ENCODE assay signal across 28 mouse cellular contexts in the genomic region with DNA sequence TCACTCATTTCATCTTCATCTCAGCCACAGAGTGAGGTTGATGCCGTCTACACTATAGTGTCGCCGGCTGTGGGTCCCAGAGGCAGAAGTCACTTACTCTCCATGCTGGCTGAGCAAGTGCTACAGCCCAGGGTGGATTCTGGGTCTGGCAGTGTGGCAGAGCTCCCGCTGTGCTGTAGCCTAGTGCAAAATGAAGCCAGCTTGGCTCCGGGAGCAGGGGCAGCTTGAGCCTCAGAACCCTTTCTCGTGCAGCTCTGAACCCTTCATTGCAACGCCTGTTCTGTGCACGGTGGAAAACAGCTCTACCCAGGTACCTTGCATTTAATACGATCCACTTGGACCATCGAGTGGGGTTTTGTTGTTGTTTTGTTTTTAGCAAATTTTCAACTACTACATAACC. TPM values are rescaled to one million over a fixed set of nuclear protein-coding genes. Genes with fewer than 3 reads are reported as not detected.
DNase-seq lines count a peak whose midpoint lies in the region; ATAC-seq and TF ChIP-seq lines count a peak whose summit lies in the region.
"Had no signal": no experiment of that assay in that cellular context is flagged by ENCODE, and none has a peak within 500 bp of the region (broad histone marks: within the 10 kb centered on the region; RNA-seq: fewer than 3 reads in every experiment).

No protein-coding gene starts in this region.

- no peaks in the 10 kb centered on the region for H3K9me3 ChIP-seq in hindbrain, postnatal 0 days (ENCODE audit: low read length)
- no peaks in the 10 kb centered on the region for H3K9me3 ChIP-seq in hindbrain, embryonic 10.5 days
- no peaks in the 10 kb centered on the region for H3K9me3 ChIP-seq in midbrain, postnatal 0 days (ENCODE audit: low read length)
- H3K9me3 ChIP-seq in midbrain, embryonic 15.5 days: no peaks in the 10 kb centered on the region
- H3K9me3 ChIP-seq: embryonic facial prominence, embryonic 15.5 days; hindbrain, embryonic 15.5 days; limb, embryonic 10.5 days; liver, embryonic 15.5 days; lung, embryonic 15.5 days; megakaryocyte, embryonic 14.5 days had no signal

- no peak overlapping the region for H3K4me2 ChIP-seq in hindbrain, postnatal 0 days (ENCODE audit: low read depth, low read length)
- H3K4me2 ChIP-seq in midbrain, postnatal 0 days (ENCODE audit: low read depth, low read length, poor library complexity, severe bottlenecking): no peak overlapping the region
- H3K4me2 ChIP-seq in midbrain, embryonic 15.5 days: no peak overlapping the region
- H3K4me2 ChIP-seq: embryonic facial prominence, embryonic 15.5 days; hindbrain, embryonic 15.5 days; liver, embryonic 15.5 days; lung, embryonic 15.5 days had no signal

- WGBS in hindbrain, postnatal 0 days: 60% methylated on average over 10 of the region's 10 CpGs
- 82% methylated on average over 10 of the region's 10 CpGs for WGBS in hindbrain, embryonic 10.5 days
- WGBS in midbrain, postnatal 0 days: 84% methylated on average over 10 of the region's 10 CpGs
- 83% methylated on average over 10 of the region's 10 CpGs for WGBS in midbrain, embryonic 15.5 days
- WGBS in thymus, adult 2 months: 96% methylated on average over 10 of the region's 10 CpGs

- H3K27ac ChIP-seq in hindbrain, postnatal 0 days: no peak overlapping the region
- H3K27ac ChIP-seq in hindbrain, embryonic 10.5 days: no peak overlapping the region
- peak overlapping the region; percentile 32; the same call in 1 of the 2 replicates for H3K27ac ChIP-seq in midbrain, postnatal 0 days (ENCODE audit: low read depth, low read length)
- H3K27ac ChIP-seq in midbrain, embryonic 15.5 days: no peak overlapping the region
- H3K27ac ChIP-seq in thymus, adult 2 months (ENCODE audit: control insufficient read depth, insufficient read depth, low read length): no peak overlapping the region
- H3K27ac ChIP-seq: embryonic facial prominence, embryonic 15.5 days; limb, embryonic 10.5 days; liver, embryonic 15.5 days; lung, embryonic 15.5 days had no signal

- peaks cover 10% of the 10 kb centered on the region for H3K4me1 ChIP-seq in hindbrain, postnatal 0 days (ENCODE audit: insufficient read depth, low read length)
- H3K4me1 ChIP-seq in hindbrain, embryonic 10.5 days (replicated peaks): peaks cover 18% of the 10 kb centered on the region
- no peaks in the 10 kb centered on the region; the same call in 1 of the 2 replicates for H3K4me1 ChIP-seq in midbrain, postnatal 0 days (ENCODE audit: insufficient read depth, low read length)
- H3K4me1 ChIP-seq in midbrain, embryonic 15.5 days: peaks cover 8% of the 10 kb centered on the region; the same call in 1 of the 2 replicates
- H3K4me1 ChIP-seq in thymus, adult 2 months (replicated peaks; ENCODE audit: control insufficient read depth, insufficient read depth, low read length): peaks cover 30% of the 10 kb centered on the region
- H3K4me1 ChIP-seq: liver, embryonic 15.5 days; lung, embryonic 15.5 days; megakaryocyte, embryonic 14.5 days had no signal

- H3K27me3 ChIP-seq in hindbrain, postnatal 0 days (ENCODE audit: insufficient read depth, low read length): no peaks in the 10 kb centered on the region
- H3K27me3 ChIP-seq in hindbrain, embryonic 10.5 days (ENCODE audit: insufficient read depth, poor library complexity, severe bottlenecking): no peaks in the 10 kb centered on the region
- H3K27me3 ChIP-seq in midbrain, postnatal 0 days (ENCODE audit: insufficient read depth, low read length): no peaks in the 10 kb centered on the region
- H3K27me3 ChIP-seq in midbrain, embryonic 15.5 days (replicated peaks): no peaks in the 10 kb centered on the region
- H3K27me3 ChIP-seq in thymus, adult 2 months (ENCODE audit: control insufficient read depth, insufficient read depth, low read length): no peaks in the 10 kb centered on the region
- H3K27me3 ChIP-seq: embryonic facial prominence, embryonic 15.5 days; hindbrain, embryonic 15.5 days; liver, embryonic 15.5 days; lung, embryonic 15.5 days; Patski had no signal

- TF ChIP-seq POLR2A in thymus, adult 2 months (IDR thresholded peaks at IDR 0.05; ENCODE audit: control insufficient read depth, extremely low read depth, insufficient read depth, low read length, poor library complexity): no peak

- TF ChIP-seq CTCF in hindbrain, postnatal 0 days (IDR thresholded peaks at IDR 0.05; ENCODE audit: low read depth): no peak
- TF ChIP-seq CTCF in midbrain, postnatal 0 days (IDR thresholded peaks at IDR 0.05): no peak
- TF ChIP-seq CTCF in thymus, adult 2 months (IDR thresholded peaks at IDR 0.05; ENCODE audit: borderline replicate concordance, control insufficient read depth, extremely low read depth, insufficient read depth, low read length, poor library complexity): no peak

- H3K4me3 ChIP-seq in hindbrain, postnatal 0 days (ENCODE audit: low read length): no peak overlapping the region
- H3K4me3 ChIP-seq in hindbrain, embryonic 10.5 days: no peak overlapping the region
- no peak overlapping the region for H3K4me3 ChIP-seq in midbrain, postnatal 0 days (ENCODE audit: low read depth, low read length)
- no peak overlapping the region for H3K4me3 ChIP-seq in midbrain, embryonic 15.5 days
- H3K4me3 ChIP-seq in thymus, adult 2 months (ENCODE audit: control insufficient read depth, insufficient read depth, low read length): no peak overlapping the region
- H3K4me3 ChIP-seq: embryonic facial prominence, embryonic 15.5 days; hindbrain, embryonic 15.5 days; limb, embryonic 10.5 days; liver, embryonic 15.5 days; lung, embryonic 15.5 days; megakaryocyte, embryonic 14.5 days had no signal

- no peak overlapping the region for H3K9ac ChIP-seq in hindbrain, postnatal 0 days (replicated peaks; ENCODE audit: low read length)
- H3K9ac ChIP-seq in midbrain, postnatal 0 days (replicated peaks; ENCODE audit: low read length, poor library complexity, severe bottlenecking): no peak overlapping the region
- no peak overlapping the region for H3K9ac ChIP-seq in midbrain, embryonic 15.5 days
- H3K9ac ChIP-seq: embryonic facial prominence, embryonic 15.5 days; hindbrain, embryonic 15.5 days; liver, embryonic 15.5 days; lung, embryonic 15.5 days had no signal

- peak; percentile 22 for DNase-seq in hindbrain, postnatal 0 days (ENCODE audit: low spot score)
- DNase-seq in hindbrain, embryonic 10.5 days (ENCODE audit: low spot score): no peak
- DNase-seq in midbrain, postnatal 0 days (ENCODE audit: low spot score): no peak
- DNase-seq in cerebellum, adult 18-20 months: peak; percentile 86 to 87
- peak; percentile 83 for DNase-seq in cerebellum, postnatal 14 days
- DNase-seq in thymus, adult 2 months: no peak
- DNase-seq: adrenal gland, postnatal 36 days; gastrocnemius, postnatal 14 days; heart, adult 18-20 months; kidney, adult 9 months; kidney, postnatal 14 days; liver; lung, postnatal 36 days; thymus, adult 18-20 months; thymus, postnatal 4 days had no signal

- no peaks in the 10 kb centered on the region for H3K36me3 ChIP-seq in hindbrain, postnatal 0 days (ENCODE audit: insufficient read depth, low read length)
- no peaks in the 10 kb centered on the region for H3K36me3 ChIP-seq in hindbrain, embryonic 10.5 days
- no peaks in the 10 kb centered on the region for H3K36me3 ChIP-seq in midbrain, postnatal 0 days (ENCODE audit: insufficient read depth, low read length)
- H3K36me3 ChIP-seq in midbrain, embryonic 15.5 days (replicated peaks): no peaks in the 10 kb centered on the region
- no peaks in the 10 kb centered on the region for H3K36me3 ChIP-seq in thymus, adult 2 months (ENCODE audit: control insufficient read depth, insufficient read depth, low read length)
- H3K36me3 ChIP-seq: embryonic facial prominence, embryonic 15.5 days; hindbrain, embryonic 15.5 days; limb, embryonic 10.5 days; liver, embryonic 15.5 days; lung, embryonic 15.5 days had no signal

- ATAC-seq in hindbrain, postnatal 0 days: 0 out of 2 replicates have a peak, but pooled peaks have one; percentile 39
- ATAC-seq in midbrain, postnatal 0 days (ENCODE audit: low FRiP score): no peak
- no peak for ATAC-seq in midbrain, embryonic 15.5 days (replicated peaks)
- no peak for ATAC-seq in CD4-positive, CD25-positive, alpha-beta regulatory T cell, adult 4 months
- ATAC-seq: forebrain, embryonic 16.5 days; intestine, embryonic 16.5 days; Patski had no signal

RNA-seq across cellular contexts. Expression of a gene that starts 28.8 kb away (rescaled TPM):
- 0.68 TPM in 1 of 2 replicates, not detected in the other for total RNA-seq in hindbrain, postnatal 0 days (2014; rRNA removed)
- polyA plus RNA-seq in hindbrain, postnatal 0 days (2015; fragmentation: Nextera tagmentation; extraction: Ambion mirVana): 0.26 and 0.32 TPM in 2 replicates
- polyA plus RNA-seq in hindbrain, embryonic 10.5 days (2016; fragmentation: Nextera tagmentation; extraction: Ambion mirVana): 0.14 and 0.18 TPM in 2 replicates
- total RNA-seq in midbrain, postnatal 0 days (2014; rRNA removed): 0.55 and 0.85 TPM in 2 replicates
- 0.50 and 0.53 TPM in 2 replicates for polyA plus RNA-seq in midbrain, postnatal 0 days (2015; fragmentation: Nextera tagmentation; extraction: Ambion mirVana)
- 0.52 and 0.86 TPM in 2 replicates for polyA plus RNA-seq in midbrain, embryonic 15.5 days (2015; fragmentation: Nextera tagmentation; extraction: Ambion mirVana)
- 250 and 282 TPM in 2 replicates for polyA plus RNA-seq in thymus, adult 2 months (2012; rRNA removed)
- 100 to 1,000 TPM; 449 to 646 TPM for polyA plus RNA-seq in CD4-positive, CD25-positive, alpha-beta regulatory T cell, adult 4 months (2017; shearing (Covaris generic))
- total RNA-seq: common myeloid progenitor, adult 5-6 weeks; ES-E14; gastrocnemius, postnatal 14 days had no signal
- polyA plus RNA-seq: intestine, embryonic 16.5 days; liver, embryonic 15.5 days; Patski had no signal

Comparison
In these comparisons a context has a peak if more than half of its experiments do, and no peak if none do; other contexts are left out.
1. DNase-seq: peak in hindbrain, postnatal 0 days (single experiment), cerebellum, adult 18-20 months (2 of 2) and cerebellum, postnatal 14 days (2 of 2); none in hindbrain, embryonic 10.5 days (single experiment), midbrain, postnatal 0 days (single experiment) and thymus, adult 2 months (single experiment).
2. RNA of a gene that starts 28.8 kb away (polyA plus RNA-seq): 449 to 646 TPM in CD4-positive, CD25-positive, alpha-beta regulatory T cell, adult 4 months and 250 to 282 TPM in thymus, adult 2 months; 0.50 to 0.53 TPM in midbrain, postnatal 0 days, 0.52 to 0.86 TPM in midbrain, embryonic 15.5 days, 0.26 to 0.32 TPM in hindbrain, postnatal 0 days and 0.14 to 0.18 TPM in hindbrain, embryonic 10.5 days; every median in the first group is over 100 times any median in the second.